Mouse (Mus musculus) thymus, postnatal 0 days (tissue): Measurements from ENCODE around the gene Nsd1. TPM values are rescaled to one million over a fixed set of nuclear protein-coding genes. Genes with fewer than 3 reads are reported as not detected.

ENCODE experiments used
- DNase-seq: peaks from one replicate; pipeline ENCODE4 v3.0.0-alpha.2; 2015; ENCODE audit warnings: low spot score
- polyA plus RNA-seq: library from polyadenylated mRNA; unstranded; fragments of >200 nt; fragmentation: Nextera tagmentation; extraction: Ambion mirVana; gene quantifications from 2 replicates; pipeline ENCODE4 v1.2.1, GENCODE M21; 2015

Nsd1 gene
- polyA plus RNA-seq, 1 experiment from 2014 or later = 73.8 TPM

DNA sequence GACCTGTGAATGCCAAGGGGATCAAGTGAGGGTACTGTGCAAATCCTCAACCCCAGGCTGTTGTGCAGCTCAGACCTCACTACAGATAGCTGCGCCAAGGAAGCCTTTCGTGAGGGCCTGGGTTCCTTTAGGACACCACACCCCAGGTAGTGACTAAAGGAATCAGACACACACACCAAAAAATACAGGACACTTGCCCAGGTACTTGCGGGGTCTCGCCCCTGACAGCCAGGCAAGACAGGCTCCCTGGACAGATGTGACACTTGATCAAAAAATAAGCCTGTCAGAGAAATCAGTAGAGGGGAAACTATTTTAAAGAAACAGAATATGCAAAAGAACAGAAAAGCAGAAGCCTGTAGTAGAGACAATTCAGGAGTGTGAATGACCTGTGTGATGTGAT is 119.1 kb downstream of the Nsd1 start:
- DNase-seq = no peak

GRCm38 (mm10) chr13:55329109-55329682 is 119.6 kb downstream of the Nsd1 start:
- DNase-seq = no peak

DNA sequence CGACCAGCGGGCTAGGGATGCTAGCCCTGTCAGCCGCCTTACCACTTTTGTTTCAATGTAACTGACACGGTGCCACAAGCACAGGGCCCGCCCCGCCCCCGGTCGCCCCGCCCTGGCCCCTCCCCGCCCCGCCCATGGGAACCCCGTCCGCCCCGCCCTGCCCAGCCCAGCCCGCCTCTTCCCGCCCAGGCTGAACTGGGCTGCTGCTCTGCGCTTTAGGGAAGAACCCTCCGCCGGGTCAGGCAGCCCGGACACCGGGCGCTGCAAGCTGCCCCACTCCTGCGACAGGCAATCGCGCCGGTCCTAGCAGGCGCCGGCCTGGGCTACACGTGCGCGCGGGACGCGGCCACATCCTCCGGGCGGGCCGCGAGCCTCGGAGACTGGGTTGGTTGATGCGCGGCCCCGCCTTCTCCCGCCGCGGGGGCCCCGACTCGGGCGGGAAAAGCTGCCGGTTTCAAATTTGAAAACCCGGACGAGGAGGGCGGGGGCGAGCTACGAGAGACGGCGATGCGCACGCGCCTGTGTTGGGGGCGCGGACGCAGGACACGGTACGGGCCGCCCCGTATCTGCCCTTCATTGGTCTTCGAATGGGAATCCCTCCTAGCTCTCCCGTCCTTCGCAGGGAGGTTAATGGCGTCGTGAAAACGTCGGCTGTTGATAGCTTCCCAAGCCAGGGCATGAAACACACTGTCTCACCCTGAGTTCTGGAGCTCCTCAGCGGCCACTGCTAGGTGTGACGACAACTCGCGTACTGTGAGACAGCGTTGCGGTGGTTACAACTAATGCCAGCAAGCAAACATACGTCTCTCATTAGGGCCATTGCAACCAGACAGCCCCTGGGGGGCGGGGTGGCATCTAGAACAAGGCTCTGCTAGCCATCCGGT is 120.3 kb downstream of the Nsd1 start, which contains the start of gene Mxd3:
Gene Mxd3 (minus strand): TSS at position 141 of the 884 bp plus-strand sequence.
- peak; percentile 92 for DNase-seq

- DNase-seq = no peak
Measured at GRCm38 (mm10) chr13:55330567-55331400, 121.2 kb downstream of the Nsd1 start.

- no peak for DNase-seq
Measured at GRCm38 (mm10) chr13:55332331-55332730, 122.7 kb downstream of the Nsd1 start.

DNA sequence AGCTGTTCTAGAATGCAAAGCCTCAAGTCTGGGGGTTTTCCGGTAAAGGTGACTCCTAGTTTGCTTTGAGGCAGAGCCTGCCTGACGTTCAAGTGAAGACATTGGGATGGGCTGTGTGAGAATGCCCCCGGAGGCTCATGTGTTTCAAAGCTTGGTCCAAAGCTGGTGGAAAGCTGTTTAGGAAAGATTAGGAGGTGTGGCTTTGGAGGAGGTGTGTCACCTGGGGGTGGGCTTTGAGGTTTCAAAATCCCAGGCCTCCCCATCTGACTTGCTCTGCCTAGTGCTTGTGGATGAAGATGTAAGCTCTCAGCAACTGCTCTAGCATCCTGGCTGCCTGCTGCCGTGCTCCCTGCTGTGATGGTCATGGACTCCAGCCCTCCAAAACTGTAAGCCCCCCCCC is 126.1 kb downstream of the Nsd1 start:
- no peak for DNase-seq

DNA sequence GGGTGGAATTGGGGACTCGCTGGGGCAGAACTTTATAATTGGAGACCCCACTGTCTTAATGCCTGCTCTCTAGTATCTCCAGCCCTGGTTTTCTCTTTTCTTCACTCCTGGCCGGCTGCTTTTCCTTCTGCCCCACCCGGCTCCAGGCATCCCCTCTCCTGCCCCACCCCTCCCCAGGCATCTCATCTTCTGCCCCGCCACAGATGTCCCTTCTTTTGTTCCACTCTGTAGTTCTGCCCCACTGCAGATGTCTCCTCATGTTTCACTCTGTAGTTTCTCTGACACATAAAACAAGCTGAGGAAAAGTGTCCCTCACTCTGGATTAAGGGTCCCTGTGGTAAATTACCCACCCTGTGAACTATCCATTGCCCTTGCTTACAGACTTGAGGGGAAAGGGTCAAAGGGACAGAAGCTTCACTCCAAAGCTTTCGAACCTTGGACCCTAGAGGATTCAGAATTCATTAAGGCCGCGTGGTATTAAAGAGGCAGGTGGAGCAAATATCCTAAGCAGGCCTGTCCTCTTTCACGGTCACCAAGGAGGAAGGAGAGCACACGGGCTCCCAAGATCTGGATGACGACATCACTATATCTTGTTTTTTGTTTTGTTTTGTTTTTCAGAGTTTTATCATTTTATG is 127.9 kb downstream of the Nsd1 start:
- no peak for DNase-seq

GRCm38 (mm10) chr13:55338131-55339054 is 128.8 kb downstream of the Nsd1 start:
- no peak for DNase-seq

GRCm38 (mm10) chr13:55339259-55339658 is 129.7 kb downstream of the Nsd1 start:
- no peak for DNase-seq

- no peak for DNase-seq
Measured at GRCm38 (mm10) chr13:55342469-55342868, 132.9 kb downstream of the Nsd1 start.

DNA sequence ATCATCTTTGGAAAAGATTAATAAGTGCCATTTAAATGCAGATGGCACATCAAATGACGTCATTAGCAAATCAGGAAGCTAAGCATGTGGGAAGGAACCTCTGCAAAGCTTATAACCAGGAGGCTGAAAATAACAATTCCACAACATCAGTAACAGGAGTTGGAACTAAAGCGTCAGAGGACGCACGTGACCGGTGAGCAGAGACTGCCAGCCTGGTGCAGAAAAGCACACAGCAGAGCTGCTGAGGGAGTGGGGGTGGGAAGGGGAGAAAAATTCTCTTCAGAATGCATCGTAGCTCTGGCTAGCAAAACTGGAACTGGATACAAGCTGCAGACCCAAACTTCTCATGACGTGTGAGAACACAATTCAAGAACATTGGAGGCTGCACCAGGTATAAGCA is 134.7 kb downstream of the Nsd1 start:
- no peak for DNase-seq

- DNase-seq = no peak
Measured at GRCm38 (mm10) chr13:55346745-55347144, 137.2 kb downstream of the Nsd1 start.

GRCm38 (mm10) chr13:55361145-55361544 is 151.6 kb downstream of the Nsd1 start:
- DNase-seq = no peak

- DNase-seq = peak; percentile 35
Measured at GRCm38 (mm10) chr13:55361974-55362452, 152.4 kb downstream of the Nsd1 start.

DNA sequence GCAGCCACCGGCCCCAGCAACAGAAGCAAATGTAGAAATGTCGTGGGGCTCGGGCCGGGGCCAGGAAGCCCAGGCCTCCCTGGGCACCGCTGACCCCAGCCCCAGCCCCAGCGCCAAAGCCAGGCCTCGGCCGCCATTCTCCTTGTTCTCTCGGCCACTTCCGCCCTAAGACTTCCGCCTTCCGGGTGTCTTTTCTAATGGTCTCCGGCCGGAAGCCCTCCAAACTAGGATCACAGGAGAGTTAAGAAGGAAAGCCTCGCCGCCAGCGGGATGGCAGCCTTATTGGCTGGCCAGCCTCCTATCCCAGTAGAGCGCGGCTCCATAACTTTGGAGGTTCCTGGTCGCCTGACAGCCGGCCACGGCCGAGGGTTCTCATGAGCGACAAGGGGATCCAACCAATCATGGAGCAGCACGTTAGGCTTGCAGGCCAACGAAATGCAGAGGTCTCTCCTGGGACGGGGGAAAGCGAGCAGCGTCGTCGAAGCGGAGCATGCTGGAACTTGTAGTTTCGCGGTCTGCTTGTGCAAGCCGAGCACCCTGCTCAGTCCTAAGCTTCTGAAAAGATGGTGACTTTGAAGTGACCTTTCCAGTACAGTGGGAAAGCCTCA is 153.0 kb downstream of the Nsd1 start, which contains the start of gene Lman2:
Gene Lman2 (minus strand): TSS at position 331 of the 608 bp plus-strand sequence.
- peak; percentile 94 for DNase-seq
